Mouse (Mus musculus): ENCODE measurements around the gene Smim27.

DNA sequence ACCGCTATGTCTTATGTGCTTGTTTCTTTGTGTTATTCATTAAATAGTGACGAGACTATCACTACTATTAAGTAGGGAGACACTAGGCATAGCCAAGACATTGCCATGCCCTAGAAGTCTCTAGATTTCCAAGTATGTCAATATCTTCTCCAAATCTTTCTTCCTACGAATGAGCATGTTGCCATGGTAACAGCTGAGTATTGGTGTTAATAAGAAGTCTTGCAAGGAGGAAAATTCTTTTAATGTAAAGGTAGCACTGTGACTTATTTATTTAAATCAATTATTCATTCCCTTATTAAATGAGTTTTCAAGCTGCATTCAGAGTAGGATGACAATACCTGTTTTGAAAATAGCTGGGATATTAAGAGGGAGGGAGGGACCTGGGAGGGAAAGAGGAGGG lies 48.0 kb downstream of the Smim27 start:
- TF ChIP-seq CTCF (IDR thresholded peaks at IDR 0.05; ENCODE audit: low read depth) (no peak), EP300 (optimal IDR thresholded peaks at IDR 0.05) (no peak)

Measured in stomach, postnatal 0 days (tissue).